Mouse (Mus musculus) C2C12 (cell line): ENCODE measurements around the gene Hnrnph3. TPM values are rescaled to one million over a fixed set of nuclear protein-coding genes. Genes with fewer than 3 reads are reported as not detected.

Experiments used
- H3K27me3 ChIP-seq: one replicate; pipeline ENCODE4 v1.6.1; 2011; ENCODE audit not compliant: control insufficient read depth, insufficient read depth, insufficient read length
- H3K36me3 ChIP-seq: one replicate; pipeline ENCODE4 v1.6.1; 2011; ENCODE audit not compliant: control insufficient read depth, insufficient read depth
- H3K4me3 ChIP-seq: one replicate; pipeline ENCODE4 v1.5.1; 2011; ENCODE audit warnings: mild to moderate bottlenecking, control low read depth; ENCODE audit not compliant: poor library complexity, insufficient read depth, severe bottlenecking
- H3K79me2 ChIP-seq: one replicate; pipeline ENCODE4 v1.6.1; 2011; ENCODE audit not compliant: control insufficient read depth, insufficient read depth
- H3K79me3 ChIP-seq: one replicate; pipeline ENCODE4 v1.6.1; 2011; ENCODE audit warnings: low read depth, control low read depth
- H3ac ChIP-seq: one replicate; pipeline ENCODE3; 2011; ENCODE audit warnings: low read depth; ENCODE audit not compliant: control insufficient read depth, insufficient read length
- CEBPB ChIP-seq: IDR thresholded peaks from one replicate; pipeline ENCODE4 v1.6.1; 2011; ENCODE audit warnings: low read depth, mild to moderate bottlenecking, control low read depth, moderate library complexity
- CTCF ChIP-seq: IDR thresholded peaks from one replicate; pipeline ENCODE4 v1.5.1; 2011; ENCODE audit not compliant: control insufficient read depth, insufficient read depth, insufficient read length
- FOSL1 ChIP-seq: IDR thresholded peaks from one replicate; pipeline ENCODE4 v1.8.0; 2011; ENCODE audit warnings: mild to moderate bottlenecking, low read length; ENCODE audit not compliant: poor library complexity, insufficient read depth, severe bottlenecking
- MAX ChIP-seq: IDR thresholded peaks from one replicate; pipeline ENCODE4 v1.6.1; 2011; ENCODE audit warnings: mild to moderate bottlenecking, control low read depth
- MYOD1 ChIP-seq: IDR thresholded peaks from one replicate; pipeline ENCODE4 v1.6.1; 2011; ENCODE audit warnings: low read depth; ENCODE audit not compliant: control insufficient read depth, insufficient read length
- MYOG ChIP-seq: IDR thresholded peaks from one replicate; pipeline ENCODE4 v1.6.1; 2011; ENCODE audit not compliant: control insufficient read depth, insufficient read length; ENCODE audit errors: extremely low read depth
- USF1 ChIP-seq: IDR thresholded peaks from one replicate; pipeline ENCODE4 v1.6.1; 2011; ENCODE audit warnings: low read depth, mild to moderate bottlenecking, control low read depth, moderate library complexity
- polyA plus RNA-seq: library from polyadenylated mRNA; unstranded; fragments of >200 nt; fragmentation: generic; extraction: Trizol; gene quantifications from one replicate; pipeline ENCODE4 v1.2.1, GENCODE M21; 2012; ENCODE audit warnings: missing spikeins

Gene Hnrnph3
- polyA plus RNA-seq, 1 experiment, result 15.9 TPM

DNA sequence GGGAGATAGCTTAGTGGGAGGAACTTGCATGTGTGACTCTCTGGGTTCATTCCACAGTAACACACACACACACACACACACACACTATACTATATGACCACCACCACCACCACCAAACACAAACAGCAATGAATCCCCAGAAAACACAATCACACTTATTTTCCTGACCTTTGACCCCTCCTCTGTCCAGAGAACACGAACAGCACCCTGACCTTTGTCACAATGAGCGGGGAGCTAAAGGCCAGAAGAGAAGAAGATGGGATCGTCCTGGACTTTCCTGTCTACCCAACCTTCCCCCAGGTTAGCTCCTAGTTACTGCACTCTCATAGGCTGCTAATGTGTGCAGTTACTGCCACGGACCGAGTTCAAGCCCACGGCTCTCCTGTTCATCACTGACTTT, 28.0 kb upstream of the Hnrnph3 start:
- H3K4me3 ChIP-seq, result no peak overlapping the region
- H3K27me3 ChIP-seq, result peaks cover 3% of the 10 kb centered on the region
- H3ac ChIP-seq, result no peak overlapping the region
- H3K36me3 ChIP-seq, result no peaks in the 10 kb centered on the region
- H3K79me2 ChIP-seq, result no peaks in the 10 kb centered on the region
- H3K79me3 ChIP-seq, result no peaks in the 10 kb centered on the region
- TF ChIP-seq MYOG, result no peak
- no peak for TF ChIP-seq USF1
- TF ChIP-seq FOSL1, result no peak
- TF ChIP-seq CTCF, result no peak
- TF ChIP-seq MAX, result no peak
- TF ChIP-seq MYOD1, result no peak
- TF ChIP-seq CEBPB, result no peak

DNA sequence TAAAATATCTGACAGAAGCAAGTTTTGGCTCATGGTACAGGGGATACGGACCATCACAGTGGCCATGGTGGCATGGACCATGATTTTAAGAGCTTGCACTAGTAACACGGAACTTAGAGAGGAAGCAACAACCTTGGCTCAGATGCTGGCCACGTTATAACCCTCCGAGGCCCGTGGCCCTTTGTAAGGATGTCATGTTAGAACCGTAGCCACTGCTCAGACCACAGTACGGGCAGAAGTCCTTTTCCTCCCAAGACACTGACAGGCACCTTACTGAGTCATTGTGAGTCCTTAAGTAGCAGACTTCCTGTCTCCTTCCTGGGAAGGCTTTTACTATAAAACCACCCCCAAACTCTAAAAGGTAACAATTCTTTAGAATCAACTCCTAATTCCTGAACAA, 27.2 kb upstream of the Hnrnph3 start:
- Histone ChIP-seq H3ac (no peak overlapping the region), H3K79me3 (no peaks in the 10 kb centered on the region), H3K36me3 (no peaks in the 10 kb centered on the region), H3K27me3 (no peaks in the 10 kb centered on the region), H3K4me3 (no peak overlapping the region), H3K79me2 (no peaks in the 10 kb centered on the region)
- TF ChIP-seq FOSL1, result no peak
- no peak for TF ChIP-seq CEBPB
- TF ChIP-seq MAX, result no peak
- TF ChIP-seq MYOG, result no peak
- TF ChIP-seq CTCF, result no peak

DNA sequence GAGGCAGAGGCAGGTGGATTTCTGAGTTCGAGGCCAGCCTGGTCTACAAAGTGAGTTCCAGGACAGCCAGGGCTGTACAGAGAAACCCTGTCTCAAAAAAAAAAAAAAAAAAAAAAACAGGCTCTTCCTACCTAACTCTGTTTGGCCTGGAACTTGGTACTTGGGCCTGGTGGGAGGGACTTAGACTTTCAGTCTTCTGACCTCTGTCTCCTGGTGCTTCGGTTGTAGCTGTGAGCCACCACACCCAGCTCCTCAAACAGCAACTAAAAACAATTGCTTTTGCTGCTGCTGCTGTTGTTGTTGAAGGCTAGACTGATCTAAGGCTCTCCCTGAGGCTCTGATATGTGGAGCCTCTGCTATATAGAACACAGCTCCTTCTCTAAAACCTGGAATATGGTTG, 25.1 kb upstream of the Hnrnph3 start:
- no peak overlapping the region for H3K4me3 ChIP-seq
- peaks cover 6% of the 10 kb centered on the region for H3K27me3 ChIP-seq
- no peak overlapping the region for H3ac ChIP-seq
- H3K79me3 ChIP-seq, result no peaks in the 10 kb centered on the region
- no peaks in the 10 kb centered on the region for H3K79me2 ChIP-seq
- H3K36me3 ChIP-seq, result no peaks in the 10 kb centered on the region
- TF ChIP-seq CTCF, result no peak
- TF ChIP-seq USF1, result no peak
- no peak for TF ChIP-seq MYOG
- TF ChIP-seq FOSL1, result no peak
- no peak for TF ChIP-seq MYOD1
- TF ChIP-seq CEBPB, result no peak
- no peak for TF ChIP-seq MAX

DNA sequence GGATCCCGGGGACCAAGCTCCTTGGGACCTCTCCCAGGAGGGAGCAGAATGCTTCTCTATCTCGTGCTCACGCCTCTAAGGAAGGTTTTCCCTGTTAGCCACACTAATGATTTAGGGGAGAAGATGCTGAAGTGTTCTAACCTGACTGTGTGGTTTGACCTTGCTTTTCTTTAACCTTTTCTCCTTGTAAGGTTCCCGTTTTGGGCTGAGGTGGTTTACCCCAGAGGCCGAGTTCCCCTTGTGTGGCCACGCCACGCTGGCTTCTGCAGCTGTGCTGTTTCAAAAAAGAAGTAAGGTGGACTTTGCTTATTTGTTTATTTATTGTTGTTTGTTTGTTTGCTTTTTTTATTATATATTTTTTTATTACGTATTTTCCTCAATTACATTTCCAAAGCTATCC, 23.7 kb upstream of the Hnrnph3 start:
- Histone ChIP-seq H3ac (no peak overlapping the region), H3K79me3 (no peaks in the 10 kb centered on the region), H3K27me3 (peaks cover 9% of the 10 kb centered on the region), H3K36me3 (no peaks in the 10 kb centered on the region), H3K79me2 (no peaks in the 10 kb centered on the region), H3K4me3 (no peak overlapping the region)
- TF ChIP-seq USF1, result no peak
- no peak for TF ChIP-seq CEBPB
- TF ChIP-seq MYOG, result no peak
- no peak for TF ChIP-seq FOSL1
- no peak for TF ChIP-seq MAX
- no peak for TF ChIP-seq MYOD1
- no peak for TF ChIP-seq CTCF

DNA sequence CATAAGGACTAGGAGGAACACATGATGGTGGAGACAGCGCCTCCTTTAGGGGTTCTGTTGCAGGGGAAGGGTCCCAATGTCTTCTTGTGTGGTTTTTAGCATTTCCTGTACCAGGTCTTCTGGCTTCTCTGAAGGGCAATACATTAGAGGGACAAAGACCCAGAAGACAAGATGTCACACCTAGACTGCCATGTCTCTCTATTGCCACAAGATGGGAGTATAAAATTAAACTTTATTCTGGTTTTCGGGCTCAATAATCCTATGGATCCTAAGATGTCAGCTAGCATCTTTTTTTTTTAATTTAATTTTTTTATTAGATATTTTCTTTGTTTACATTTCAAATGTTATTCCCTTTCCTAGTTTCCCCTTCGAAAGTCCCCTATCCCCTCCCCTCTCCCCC, 19.1 kb upstream of the Hnrnph3 start:
- no peak for TF ChIP-seq USF1
- TF ChIP-seq CTCF, result no peak
- no peak for TF ChIP-seq MYOD1
- no peak for TF ChIP-seq MYOG
- TF ChIP-seq CEBPB, result no peak
- TF ChIP-seq MAX, result no peak
- no peak for TF ChIP-seq FOSL1
- Histone ChIP-seq H3ac (no peak overlapping the region), H3K4me3 (no peak overlapping the region), H3K79me3 (no peaks in the 10 kb centered on the region), H3K27me3 (peaks cover 9% of the 10 kb centered on the region), H3K36me3 (no peaks in the 10 kb centered on the region), H3K79me2 (no peaks in the 10 kb centered on the region)

DNA sequence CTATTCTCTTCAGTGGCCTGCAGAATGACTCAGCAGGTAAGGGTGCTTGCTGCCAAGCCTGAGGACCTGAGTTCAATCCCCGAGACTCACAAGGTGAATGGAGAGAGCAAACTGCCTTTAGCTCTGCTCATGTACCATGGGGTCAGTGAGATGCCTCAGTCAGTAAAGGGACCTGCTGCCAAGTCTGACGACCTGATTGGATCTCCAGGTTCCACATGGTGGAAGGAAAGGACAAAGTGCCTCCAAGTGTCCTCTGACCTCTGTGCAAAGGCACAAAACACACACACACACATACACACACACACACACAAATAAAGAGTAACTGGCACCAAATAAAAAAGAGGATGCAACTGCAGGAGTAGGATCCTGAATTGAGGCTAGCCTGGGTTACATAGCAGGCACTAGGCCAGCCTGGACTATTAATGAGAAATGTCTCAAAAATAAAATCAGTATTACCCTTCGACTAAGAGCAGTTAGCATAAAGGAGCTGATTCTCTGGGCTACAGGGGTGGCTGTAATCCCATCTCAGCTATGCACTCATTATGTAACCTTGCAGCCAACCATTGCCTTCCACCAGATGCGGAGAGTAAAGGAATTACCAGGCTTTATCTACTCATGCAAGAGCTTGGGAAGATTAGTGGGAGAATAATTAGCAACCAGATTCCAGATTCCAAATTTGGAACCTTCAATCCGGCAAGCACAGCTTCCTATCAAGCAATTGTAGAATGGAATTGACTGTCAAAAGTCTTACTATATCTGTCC, 16.0 kb upstream of the Hnrnph3 start:
- Histone ChIP-seq H3K36me3 (no peaks in the 10 kb centered on the region), H3K4me3 (no peak overlapping the region), H3K27me3 (peaks cover 9% of the 10 kb centered on the region), H3ac (no peak overlapping the region), H3K79me3 (no peaks in the 10 kb centered on the region), H3K79me2 (no peaks in the 10 kb centered on the region)
- TF ChIP-seq CEBPB, result no peak
- TF ChIP-seq CTCF, result no peak
- TF ChIP-seq MAX, result no peak
- no peak for TF ChIP-seq MYOD1
- TF ChIP-seq USF1, result no peak
- no peak for TF ChIP-seq MYOG
- TF ChIP-seq FOSL1, result no peak
